9 mouse cellular contexts compared by ENCODE assay signal in the genomic region with DNA sequence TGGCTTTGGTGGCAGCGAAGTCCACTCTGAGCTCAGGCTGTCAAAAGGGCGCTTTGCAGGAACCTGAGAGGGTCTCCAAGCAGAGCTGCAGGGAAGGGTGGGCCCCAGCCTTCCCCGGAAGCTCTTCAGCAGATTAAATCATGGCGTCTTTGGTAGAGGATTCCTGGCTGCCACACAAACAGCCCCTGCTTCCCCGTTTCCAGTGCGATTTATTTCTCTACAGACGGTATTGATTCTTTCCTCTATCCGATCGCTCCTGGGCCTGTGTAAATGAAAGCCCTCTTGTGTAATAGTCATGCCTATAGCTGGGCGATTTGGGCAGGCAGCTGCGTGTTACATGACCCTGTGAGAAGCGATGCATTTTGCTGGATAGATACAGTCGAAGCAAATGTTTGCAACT.
DNase-seq lines count a peak whose midpoint lies in the region; ATAC-seq and TF ChIP-seq lines count a peak whose summit lies in the region.
"Had no signal": no experiment of that assay in that cellular context is flagged by ENCODE, and none has a peak within 500 bp of the region (broad histone marks: within the 10 kb centered on the region; RNA-seq: fewer than 3 reads in every experiment).

No protein-coding gene starts in this region.

- TF ChIP-seq CTCF in stomach, postnatal 0 days (IDR thresholded peaks at IDR 0.05; ENCODE audit: low read depth), result no peak

- peaks cover 13 to 18% of the 10 kb centered on the region in 2 experiments for H3K4me1 ChIP-seq in heart, embryonic 14.5 days (ENCODE audit: control insufficient read depth in 2 of 2, insufficient read depth in 2 of 2, low read length in 2 of 2)
- peaks cover 5% of the 10 kb centered on the region; the same call in 1 of the 2 replicates for H3K4me1 ChIP-seq in liver, embryonic 13.5 days (replicated peaks)
- no peaks in the 10 kb centered on the region for H3K4me1 ChIP-seq in stomach, postnatal 0 days (replicated peaks; ENCODE audit: control insufficient read depth, insufficient read depth)

- H3K4me2 ChIP-seq in heart, embryonic 14.5 days (ENCODE audit: low read length), result 0 out of 2 replicates have a peak overlapping the region, but pooled peaks have one; percentile 67
- peak overlapping the region; percentile 64 for H3K4me2 ChIP-seq in liver, embryonic 13.5 days
- peak overlapping the region; percentile 61; the same call in 1 of the 2 replicates for H3K4me2 ChIP-seq in stomach, postnatal 0 days (replicated peaks; ENCODE audit: low read depth)

- 68% methylated on average over 13 of the region's 13 CpGs for WGBS in heart, embryonic 14.5 days
- 49% methylated on average over 13 of the region's 13 CpGs for WGBS in liver, embryonic 13.5 days (ENCODE audit: insufficient replicate concordance)
- 42% methylated on average over 13 of the region's 13 CpGs for WGBS in stomach, postnatal 0 days

- DNase-seq in heart, adult 9 months (ENCODE audit: low spot score in 2 of 2), result no peak
- DNase-seq in testis, postnatal 10 days (ENCODE audit: low spot score), result peak; percentile 35
- DNase-seq in testis, postnatal 14 days (ENCODE audit: low spot score), result no peak
- DNase-seq in liver, embryonic 13.5 days, result no peak
- no peak for DNase-seq in stomach, postnatal 0 days (ENCODE audit: low spot score)
- DNase-seq in cerebellum, adult 11-12 months, result no peak
- DNase-seq: thymus, adult 18-20 months had no signal

- no peak for ATAC-seq in heart, embryonic 14.5 days (ENCODE audit: insufficient number of reproducible peaks, insufficient read depth, low FRiP score, low read depth)
- ATAC-seq in liver, embryonic 13.5 days (ENCODE audit: low read depth), result no peak
- no peak for ATAC-seq in stomach, postnatal 0 days (ENCODE audit: low FRiP score, low TSS enrichment)
- ATAC-seq in cerebellum, adult (ENCODE audit: insufficient number of reproducible peaks, low FRiP score, low TSS enrichment), result no peak

- no peaks in the 10 kb centered on the region for H3K36me3 ChIP-seq in heart, embryonic 14.5 days (ENCODE audit: control insufficient read depth, insufficient read depth, low read length)
- H3K36me3 ChIP-seq in liver, embryonic 13.5 days, result no peaks in the 10 kb centered on the region
- H3K36me3 ChIP-seq in stomach, postnatal 0 days (ENCODE audit: control insufficient read depth, insufficient read depth, low read length), result no peaks in the 10 kb centered on the region

- H3K27me3 ChIP-seq in heart, embryonic 14.5 days (ENCODE audit: control insufficient read depth, insufficient read depth, low read length), result no peaks in the 10 kb centered on the region
- no peaks in the 10 kb centered on the region for H3K27me3 ChIP-seq in liver, embryonic 13.5 days
- no peaks in the 10 kb centered on the region for H3K27me3 ChIP-seq in stomach, postnatal 0 days (ENCODE audit: control insufficient read depth, insufficient read depth, low read length)

- no peaks in the 10 kb centered on the region for H3K9me3 ChIP-seq in heart, embryonic 14.5 days (ENCODE audit: control insufficient read depth, low read length)
- no peaks in the 10 kb centered on the region for H3K9me3 ChIP-seq in liver, embryonic 13.5 days (replicated peaks)
- H3K9me3 ChIP-seq in stomach, postnatal 0 days (ENCODE audit: control insufficient read depth, low read length), result no peaks in the 10 kb centered on the region

- H3K27ac ChIP-seq in heart, embryonic 14.5 days (replicated peaks in 1 of 2; ENCODE audit: control insufficient read depth in 1 of 2, insufficient read depth in 1 of 2, low read depth in 2 of 2, low read length in 2 of 2), result no peak overlapping the region
- H3K27ac ChIP-seq in liver, embryonic 13.5 days, result no peak overlapping the region
- H3K27ac ChIP-seq in stomach, postnatal 0 days (replicated peaks), result no peak overlapping the region

- no peak overlapping the region for H3K4me3 ChIP-seq in heart, embryonic 14.5 days (ENCODE audit: control insufficient read depth in 1 of 2, insufficient read depth in 1 of 2, low read depth in 1 of 2, low read length in 2 of 2)
- H3K4me3 ChIP-seq in liver, embryonic 13.5 days (replicated peaks), result peak overlapping the region; percentile 35
- peak overlapping the region; percentile 30; the same call in 1 of the 2 replicates for H3K4me3 ChIP-seq in stomach, postnatal 0 days (ENCODE audit: low read depth, low read length)

- no peak for TF ChIP-seq EP300 in stomach, postnatal 0 days (optimal IDR thresholded peaks at IDR 0.05)

- no peak overlapping the region for H3K9ac ChIP-seq in heart, embryonic 14.5 days (ENCODE audit: low read length)
- no peak overlapping the region for H3K9ac ChIP-seq in liver, embryonic 13.5 days
- H3K9ac ChIP-seq in stomach, postnatal 0 days (ENCODE audit: low read length), result no peak overlapping the region

Comparison
In these comparisons a context has a peak if more than half of its experiments do, and no peak if none do; other contexts are left out.
1. H3K4me3 ChIP-seq: peak in liver, embryonic 13.5 days (single experiment) and stomach, postnatal 0 days (single experiment); none in heart, embryonic 14.5 days (0 of 2).
2. Peak in every context shown above with its lines, with median percentiles within 50 percentile points of each other: H3K4me2 ChIP-seq.